Mouse (Mus musculus) ovary, postnatal 36 days (tissue): ENCODE measurements around the gene A030003K21Rik.

ENCODE experiments used
- DNase-seq: peaks from one replicate; pipeline ENCODE4 v3.0.0; 2022; ENCODE audit warnings: low spot score, mixed read lengths

The A030003K21Rik gene

DNA sequence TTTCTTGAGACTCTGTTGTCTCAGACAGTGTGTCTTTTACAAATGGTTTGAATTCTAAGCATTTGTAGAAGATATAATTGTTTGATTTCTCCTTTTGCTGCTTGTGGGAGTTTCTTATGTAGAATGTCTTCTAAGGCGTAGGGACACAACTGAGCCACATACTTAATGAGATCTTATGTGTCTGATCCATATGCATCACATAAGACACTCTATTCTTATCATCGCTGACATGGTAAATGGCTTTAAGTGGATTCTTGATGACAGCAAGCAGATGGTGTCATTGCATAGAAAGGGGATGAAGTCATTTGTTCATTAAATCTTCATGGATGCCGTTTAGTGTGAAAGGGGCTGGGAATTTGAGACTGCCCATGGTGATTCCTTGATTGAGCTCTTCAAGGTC, 37.3 kb downstream of the A030003K21Rik start:
- no peak for DNase-seq

DNA sequence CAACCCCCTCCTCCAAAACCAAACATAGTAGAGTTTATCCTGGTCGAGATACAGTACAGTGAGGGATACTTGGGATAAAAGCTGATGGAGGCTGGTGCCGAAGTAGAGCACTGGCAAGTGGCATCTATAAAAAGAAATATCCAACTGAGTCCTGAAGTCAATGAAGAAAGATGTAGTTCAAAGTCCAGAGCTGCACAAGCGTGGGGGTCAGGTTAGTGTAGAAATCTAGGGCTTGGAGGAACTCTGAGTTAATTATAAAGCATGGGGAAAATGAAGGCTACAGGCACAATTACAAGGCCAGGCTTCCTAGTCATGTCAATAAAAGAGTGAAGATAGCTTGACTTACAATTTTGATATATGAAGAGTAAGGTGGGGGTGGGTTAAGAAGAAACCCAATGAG, 42.0 kb downstream of the A030003K21Rik start:
- no peak for DNase-seq

DNA sequence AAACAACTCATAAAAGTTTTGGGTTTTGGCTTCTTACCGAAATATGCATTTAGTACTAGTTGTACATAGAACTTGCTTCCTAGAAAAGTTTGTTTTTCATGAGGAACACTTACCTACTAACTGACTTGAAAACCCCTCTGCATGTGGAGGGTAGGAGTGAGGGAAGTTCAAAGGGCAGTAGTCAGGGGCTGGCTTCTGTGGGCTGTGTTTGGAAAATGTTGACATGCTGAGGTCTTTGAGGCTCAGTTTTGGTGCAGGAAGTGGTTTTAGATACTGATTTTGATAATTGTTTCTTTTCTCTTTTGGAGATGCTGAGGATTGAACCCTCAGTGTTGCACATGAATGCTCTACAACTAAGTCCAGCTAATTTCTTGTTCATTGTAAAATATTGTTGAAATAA, 42.6 kb downstream of the A030003K21Rik start:
- DNase-seq, result no peak

DNA sequence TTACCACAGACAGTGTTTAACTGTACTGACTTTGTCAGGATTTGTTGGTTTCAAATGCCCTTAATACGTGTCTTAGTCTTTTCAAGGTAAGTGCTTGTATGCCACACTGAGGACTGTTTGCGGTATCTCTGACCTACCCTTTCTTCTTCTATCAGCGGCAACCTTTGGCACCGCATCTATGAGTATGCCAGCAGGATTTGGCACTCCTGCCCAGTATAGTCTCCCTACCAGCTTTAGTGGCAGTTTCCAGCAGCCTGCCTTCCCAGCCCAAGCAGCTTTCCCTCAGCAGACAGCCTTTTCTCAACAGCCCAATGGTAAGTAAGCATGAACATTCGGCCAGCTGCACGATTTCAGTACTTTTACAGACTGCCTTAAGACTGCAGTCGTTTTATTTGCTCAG, 49.9 kb downstream of the A030003K21Rik start:
- no peak for DNase-seq
